Mouse (Mus musculus): ENCODE measurements around the gene Txn2. TPM values are rescaled to one million over a fixed set of nuclear protein-coding genes. Genes with fewer than 3 reads are reported as not detected.

The Txn2 gene
- polyA plus RNA-seq, 1 experiment from 2014 or later, result 213 TPM

GRCm38 (mm10) chr15:77907646-77908518, 20.9 kb downstream of the Txn2 start:
- no peak for DNase-seq (ENCODE audit: low spot score)

GRCm38 (mm10) chr15:77906545-77906944, 22.3 kb downstream of the Txn2 start:
- DNase-seq (ENCODE audit: low spot score), result no peak

GRCm38 (mm10) chr15:77906081-77906480, 22.7 kb downstream of the Txn2 start:
- no peak for DNase-seq (ENCODE audit: low spot score)

- DNase-seq (ENCODE audit: low spot score), result peak; percentile 60
These were observed 23.4 kb downstream of the Txn2 start for GRCm38 (mm10) chr15:77905275-77905970.

- peak; percentile 57 for DNase-seq (ENCODE audit: low spot score)
These were observed 24.4 kb downstream of the Txn2 start for GRCm38 (mm10) chr15:77904363-77904892.

- DNase-seq (ENCODE audit: low spot score), result no peak
These were observed 25.6 kb downstream of the Txn2 start for GRCm38 (mm10) chr15:77903176-77903575.

- no peak for DNase-seq (ENCODE audit: low spot score)
These were observed 33.9 kb downstream of the Txn2 start for GRCm38 (mm10) chr15:77894926-77895325.

- DNase-seq (ENCODE audit: low spot score), result no peak
These were observed 35.5 kb downstream of the Txn2 start for GRCm38 (mm10) chr15:77893292-77893691.

- DNase-seq (ENCODE audit: low spot score), result no peak
These were observed 36.4 kb downstream of the Txn2 start for GRCm38 (mm10) chr15:77892420-77892819.

- DNase-seq (ENCODE audit: low spot score), result no peak
These were observed 37.0 kb downstream of the Txn2 start for GRCm38 (mm10) chr15:77891766-77892165.

- no peak for DNase-seq (ENCODE audit: low spot score)
These were observed 38.9 kb downstream of the Txn2 start for GRCm38 (mm10) chr15:77889761-77890422.

GRCm38 (mm10) chr15:77888286-77888685, 40.5 kb downstream of the Txn2 start:
- DNase-seq (ENCODE audit: low spot score), result no peak

GRCm38 (mm10) chr15:77887093-77887488, 41.7 kb downstream of the Txn2 start:
- no peak for DNase-seq (ENCODE audit: low spot score)

GRCm38 (mm10) chr15:77886369-77887092, 42.3 kb downstream of the Txn2 start:
- DNase-seq (ENCODE audit: low spot score), result no peak

GRCm38 (mm10) chr15:77885945-77886344, 42.9 kb downstream of the Txn2 start:
- DNase-seq (ENCODE audit: low spot score), result no peak

GRCm38 (mm10) chr15:77885159-77885558, 43.6 kb downstream of the Txn2 start:
- DNase-seq (ENCODE audit: low spot score), result no peak

GRCm38 (mm10) chr15:77883697-77884010, 45.2 kb downstream of the Txn2 start:
- DNase-seq (ENCODE audit: low spot score), result no peak

- DNase-seq (ENCODE audit: low spot score), result no peak
These were observed 45.8 kb downstream of the Txn2 start for GRCm38 (mm10) chr15:77882797-77883696.

- DNase-seq (ENCODE audit: low spot score), result no peak
These were observed 46.5 kb downstream of the Txn2 start for GRCm38 (mm10) chr15:77882297-77882696.

- no peak for DNase-seq (ENCODE audit: low spot score)
These were observed 47.1 kb downstream of the Txn2 start for GRCm38 (mm10) chr15:77881698-77882097.
